In the genomic region with DNA sequence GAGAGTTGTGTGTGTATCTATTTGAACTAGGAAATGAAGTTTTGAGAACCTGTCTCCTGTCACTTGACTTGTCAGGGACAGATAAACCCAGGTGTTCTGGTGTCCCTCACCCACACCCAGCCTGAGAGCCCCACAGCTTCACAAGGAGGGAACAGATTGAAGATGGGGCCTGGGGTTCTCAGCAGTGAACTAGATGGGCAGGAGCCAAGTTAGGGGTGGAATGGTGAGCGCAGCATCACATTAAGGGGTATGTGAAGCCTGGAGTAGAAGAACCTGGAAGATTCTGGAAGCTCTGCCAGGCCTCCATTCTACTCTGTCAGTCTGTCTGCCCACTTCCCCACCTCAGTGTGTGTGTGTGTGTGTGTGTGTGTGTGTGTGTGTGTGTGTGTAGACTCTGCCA, we compare ENCODE assay signal across 14 mouse cellular contexts.
"Had no signal": no experiment of that assay in that cellular context is flagged by ENCODE, and none has a peak within 500 bp of the region (broad histone marks: within the 10 kb centered on the region; RNA-seq: fewer than 3 reads in every experiment).

No protein-coding gene starts in this region.

- H3K4me3 ChIP-seq: lung, embryonic 15.5 days; midbrain, embryonic 13.5 days; midbrain, embryonic 15.5 days; neural tube, embryonic 12.5 days; stomach, embryonic 15.5 days had no signal

- DNase-seq: lung, adult 2 months; lung, postnatal 14 days; lung, postnatal 36 days; right cerebral cortex, postnatal 14 days; thymus, adult 2 months; thymus, postnatal 25 days; thymus, postnatal 4 days had no signal

- H3K27ac ChIP-seq: lung, embryonic 15.5 days; macrophage; midbrain, embryonic 13.5 days; midbrain, embryonic 15.5 days; neural tube, embryonic 12.5 days; stomach, embryonic 15.5 days; stomach, postnatal 0 days had no signal
